Mouse (Mus musculus) lung, postnatal 25 days (tissue): ENCODE data around the gene Tagap.
A peak's percentile ranks its signal among the peaks of the same experiment; 100 is the strongest.

Source experiments
- DNase-seq: peaks from one replicate; pipeline ENCODE4 v3.0.0; 2022; ENCODE audit warnings: low spot score

The Tagap gene

DNA sequence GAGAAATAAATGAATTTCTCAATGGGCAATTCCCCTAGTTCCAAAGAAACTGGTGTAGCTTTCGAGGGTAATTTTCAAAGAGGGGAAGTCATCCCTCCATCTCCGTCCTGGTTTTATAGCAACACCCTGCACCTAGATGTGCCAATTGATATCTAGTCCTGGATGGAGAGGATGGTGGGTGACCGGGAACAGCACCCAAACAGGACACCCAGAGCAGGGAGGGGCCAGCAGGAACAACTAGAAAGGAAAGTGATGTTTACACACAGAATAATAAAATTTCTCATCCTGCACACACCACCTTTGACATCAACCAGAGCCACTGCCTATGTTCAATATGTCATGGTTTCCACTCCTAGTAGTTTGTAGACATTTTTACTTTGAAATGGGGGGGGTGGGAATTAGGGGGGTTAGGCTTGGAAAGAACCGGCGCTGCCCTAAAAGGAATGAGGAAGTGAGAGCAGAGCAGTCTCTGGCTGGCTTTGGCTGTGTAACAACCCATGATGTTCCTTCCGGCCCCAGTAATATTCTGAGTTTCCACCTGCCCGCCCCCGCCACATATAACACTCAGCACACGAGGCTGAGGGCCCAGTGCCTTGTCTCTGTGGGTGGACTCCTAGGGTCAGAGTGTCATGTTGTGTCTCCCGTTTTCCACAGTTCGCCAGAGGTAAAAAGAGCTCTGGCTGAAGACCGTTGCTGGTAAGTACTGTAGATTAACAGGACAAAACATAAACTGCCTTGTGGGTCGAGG is at the start of gene Tagap:
TSS of gene Tagap (plus strand) at position 588 of the 748 bp plus-strand sequence.
- DNase-seq: peak; percentile 61

- no peak for DNase-seq
These were observed 49.3 kb upstream of the Tagap start for GRCm38 (mm10) chr17:7876541-7876940.

DNA sequence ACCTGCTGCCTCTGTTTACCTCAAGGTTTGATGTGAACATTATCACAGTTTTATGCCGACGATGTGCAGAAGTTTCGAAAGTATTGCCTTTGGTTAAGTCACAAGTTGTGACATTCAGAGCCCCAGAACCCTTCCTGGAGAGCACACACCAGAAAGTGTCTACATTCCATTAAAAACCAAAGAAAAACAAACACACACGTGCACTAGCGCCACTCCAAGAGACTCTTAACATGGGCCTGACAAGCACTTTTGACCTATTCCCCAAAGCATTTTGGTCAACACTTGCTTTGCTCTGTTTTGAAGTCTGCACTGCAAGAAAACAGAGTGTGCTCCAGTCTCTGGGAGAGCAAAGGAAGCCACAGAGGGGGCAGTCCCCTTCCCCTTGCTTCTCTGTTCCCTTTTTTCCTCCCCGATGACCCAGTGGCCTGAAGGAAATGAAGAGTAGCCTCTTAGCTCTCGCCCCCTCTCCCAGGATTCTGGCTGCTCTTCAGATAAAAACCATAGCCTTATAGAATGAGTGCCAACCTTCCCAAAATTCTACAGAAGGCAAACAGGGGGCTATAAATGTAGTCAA is 48.5 kb upstream of the Tagap start:
- DNase-seq: no peak

DNA sequence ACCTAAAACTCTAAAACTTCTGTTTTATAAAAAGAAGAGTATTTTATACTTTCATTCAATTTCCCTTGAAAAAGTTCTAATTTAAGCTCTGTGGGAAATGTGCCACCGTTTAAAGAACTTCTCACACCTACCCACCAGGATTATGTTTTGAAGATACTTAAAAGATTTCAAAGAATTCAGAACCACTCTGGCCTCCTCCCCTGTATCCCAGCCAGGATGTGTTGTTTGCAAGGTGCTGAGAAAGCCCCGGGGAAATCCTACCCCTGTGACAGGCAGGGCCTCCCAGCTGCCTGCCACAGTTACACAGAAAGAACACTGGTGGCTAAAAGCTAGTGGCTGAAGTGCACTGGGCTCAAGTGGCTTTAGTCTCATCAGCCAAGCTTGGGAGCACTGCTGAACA is 47.9 kb upstream of the Tagap start:
- DNase-seq: no peak

DNA sequence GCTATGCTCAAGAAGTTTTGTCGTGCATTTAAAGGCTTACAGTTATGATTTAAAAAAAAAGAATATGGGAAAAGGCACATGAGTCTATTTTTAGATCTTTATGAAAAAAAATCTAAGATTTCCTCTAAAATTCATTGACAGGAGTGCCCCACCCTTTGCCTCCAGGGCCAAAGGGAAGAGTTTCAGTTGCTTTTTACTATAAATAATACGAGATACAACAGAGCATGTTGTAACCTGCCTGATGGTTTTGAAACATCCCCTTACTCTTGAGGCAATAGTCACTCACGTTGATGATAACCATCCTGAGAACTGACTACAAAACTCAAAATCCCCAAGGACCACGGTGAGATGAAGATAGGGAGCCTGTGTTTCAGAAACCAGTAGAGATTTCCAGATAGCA is 46.3 kb upstream of the Tagap start:
- no peak for DNase-seq

DNA sequence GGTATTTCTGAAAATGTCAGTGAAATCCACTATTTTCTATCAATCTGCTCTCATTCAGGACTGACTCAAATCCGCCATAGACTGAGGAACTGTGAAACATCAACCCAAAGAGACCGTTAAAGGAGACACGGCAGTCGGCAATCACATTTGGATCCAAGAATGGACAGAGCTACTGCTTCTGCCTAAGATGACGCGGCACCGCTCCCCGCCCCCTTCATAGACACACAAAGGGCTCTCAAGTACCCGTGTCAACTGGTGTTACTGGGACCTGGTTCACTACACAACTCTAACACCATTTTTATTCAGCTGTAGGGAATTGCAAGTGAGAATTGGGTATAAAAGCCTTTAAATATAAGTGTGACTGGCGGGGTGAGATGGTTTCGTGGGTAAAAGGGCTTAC is 42.7 kb upstream of the Tagap start:
- no peak for DNase-seq

DNA sequence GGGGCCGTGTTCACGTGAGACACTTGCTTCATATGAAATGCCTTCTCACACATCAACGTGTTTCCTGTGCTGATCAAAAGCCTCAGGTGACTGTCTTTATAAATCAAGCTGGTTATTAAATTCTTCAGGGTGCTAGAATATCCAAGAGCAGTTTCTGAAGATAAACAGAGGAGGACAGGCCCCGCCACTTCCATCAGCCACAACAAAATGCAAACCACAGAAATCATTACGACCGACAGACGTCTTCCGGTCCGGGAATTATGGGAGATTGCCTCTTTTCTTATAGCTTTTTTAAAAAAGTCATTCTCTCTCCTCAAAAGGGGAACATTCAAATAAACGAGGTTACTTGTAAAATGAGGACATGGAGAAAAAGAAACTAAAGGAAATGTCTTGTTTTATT is 41.2 kb upstream of the Tagap start:
- DNase-seq: no peak

- DNase-seq: no peak
These were observed 38.6 kb upstream of the Tagap start for GRCm38 (mm10) chr17:7887071-7887815.

DNA sequence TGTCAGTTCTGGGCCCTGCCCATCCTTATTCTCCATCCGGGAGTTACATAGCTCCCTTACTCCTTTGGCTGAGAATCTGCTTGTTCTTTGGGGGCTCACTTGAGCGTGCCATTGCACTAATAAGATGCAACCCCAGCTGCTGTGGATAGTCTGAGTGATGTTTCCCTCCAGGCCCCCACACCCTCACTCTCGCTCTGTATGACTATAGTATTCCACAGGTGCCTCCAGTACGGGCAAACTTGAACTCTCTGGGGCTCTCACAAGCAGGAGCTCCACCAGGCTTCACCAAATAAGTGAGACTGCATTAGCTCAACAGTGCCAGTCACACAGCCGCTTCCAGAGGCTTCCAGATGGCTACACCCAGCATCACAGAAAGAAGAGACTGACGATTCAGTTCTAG is 37.5 kb upstream of the Tagap start:
- no peak for DNase-seq

DNA sequence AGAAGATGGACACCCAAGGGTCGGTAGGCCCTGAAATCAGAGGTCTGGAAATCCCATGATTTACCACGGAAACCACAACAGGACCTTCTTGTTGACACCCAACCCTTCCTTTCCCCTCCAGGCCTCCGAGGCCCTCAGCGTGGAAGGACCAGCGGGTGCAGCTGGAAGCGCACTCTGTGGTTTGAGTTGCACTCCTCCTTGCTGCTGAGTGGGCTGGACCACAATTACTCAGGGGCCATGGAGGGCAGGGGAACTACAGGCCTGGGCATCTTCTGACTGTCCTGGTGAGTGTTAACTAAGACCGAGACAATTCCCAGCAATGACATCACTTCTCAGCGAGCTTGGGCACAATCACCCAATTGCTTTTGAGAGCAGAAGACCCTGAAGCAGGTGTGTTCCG is 36.8 kb upstream of the Tagap start:
- DNase-seq: no peak

- peak; percentile 53 for DNase-seq
These were observed 33.1 kb upstream of the Tagap start for GRCm38 (mm10) chr17:7892676-7893075.

GRCm38 (mm10) chr17:7894094-7894493 is 31.7 kb upstream of the Tagap start:
- no peak for DNase-seq

DNA sequence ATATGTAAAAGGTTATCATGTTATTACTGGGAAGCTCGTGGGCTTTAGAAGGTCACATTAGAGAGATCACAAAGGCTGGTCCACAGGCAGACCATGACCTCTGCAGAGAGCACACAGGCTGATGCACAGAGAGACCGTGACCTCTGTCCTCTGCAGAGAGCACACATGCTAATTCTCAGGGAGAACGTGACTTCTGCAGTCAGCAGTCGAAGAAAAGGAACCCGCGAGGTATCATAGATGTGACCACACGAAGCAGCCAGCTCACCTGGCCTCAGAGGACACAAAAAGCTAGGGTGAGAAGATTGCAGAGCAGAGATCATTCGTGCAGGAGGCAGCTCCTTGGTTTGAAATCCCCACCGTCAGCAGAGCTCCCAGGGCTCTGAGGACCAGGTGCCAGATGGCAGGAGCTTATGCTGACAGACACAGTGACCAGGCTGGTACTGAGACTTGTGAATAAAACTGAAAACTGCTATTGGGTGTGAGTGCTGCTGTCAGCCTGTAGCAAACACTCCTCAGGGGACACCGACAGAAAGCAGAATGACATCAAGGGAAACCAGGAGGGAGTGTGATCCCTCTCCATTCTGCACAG is 29.7 kb upstream of the Tagap start:
- DNase-seq: no peak

DNA sequence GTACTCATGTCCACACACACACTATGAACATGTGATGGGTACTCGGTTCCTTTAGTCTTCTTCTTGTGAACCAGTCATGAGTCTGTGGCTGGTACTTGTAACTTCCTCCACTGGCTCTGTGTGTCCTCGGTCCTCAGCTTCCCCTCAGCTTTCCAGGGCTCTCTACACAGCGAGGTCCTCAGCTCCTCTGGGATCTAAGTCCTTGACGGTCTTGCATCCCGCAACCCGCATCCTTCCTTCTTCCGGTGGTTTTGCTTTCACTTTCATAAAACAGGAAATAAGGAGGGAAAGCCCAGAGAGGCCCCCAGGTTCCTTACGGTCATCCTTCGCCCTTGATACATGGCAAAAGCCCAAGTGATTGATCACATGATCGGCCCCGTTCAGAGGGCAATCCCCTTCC is 28.7 kb upstream of the Tagap start:
- no peak for DNase-seq

DNA sequence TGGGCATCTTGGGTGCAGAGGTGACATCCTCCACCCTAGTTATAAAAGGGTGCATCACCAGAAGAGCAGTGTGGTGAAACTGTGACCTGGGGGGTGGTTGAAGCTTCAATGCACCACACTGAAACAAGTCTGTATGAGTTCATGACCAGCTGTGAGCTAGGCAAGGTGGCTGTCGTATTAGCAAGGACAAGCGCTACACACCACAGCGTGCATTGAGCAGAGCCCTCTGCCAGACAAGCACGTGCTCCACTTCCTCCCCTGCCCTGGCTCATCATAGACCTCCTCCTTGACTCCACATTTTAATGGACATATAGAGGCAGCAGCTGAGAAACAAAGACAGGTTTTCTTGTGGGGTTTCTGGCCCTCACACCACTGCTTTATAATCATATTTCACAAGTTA is 28.0 kb upstream of the Tagap start:
- DNase-seq: no peak

DNA sequence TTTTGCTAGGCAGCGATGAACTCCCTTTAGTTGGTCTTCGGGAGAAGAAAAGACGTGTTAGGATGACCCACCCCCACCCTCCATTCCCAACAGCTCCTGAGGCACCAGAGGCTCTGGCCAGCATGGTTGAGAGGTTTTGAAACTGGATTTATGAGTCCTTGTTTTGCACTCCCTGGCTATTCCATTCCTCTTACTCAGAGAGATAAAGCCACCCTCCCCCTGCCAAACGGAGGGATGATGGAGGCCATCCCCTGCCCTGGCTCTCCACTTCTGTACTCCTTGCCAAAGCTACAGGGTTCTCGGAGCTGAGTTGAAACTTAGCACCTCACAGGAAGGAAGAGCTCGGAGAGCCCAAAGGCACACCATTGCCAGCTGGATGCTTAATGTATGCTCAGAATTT is 26.6 kb upstream of the Tagap start:
- no peak for DNase-seq

DNA sequence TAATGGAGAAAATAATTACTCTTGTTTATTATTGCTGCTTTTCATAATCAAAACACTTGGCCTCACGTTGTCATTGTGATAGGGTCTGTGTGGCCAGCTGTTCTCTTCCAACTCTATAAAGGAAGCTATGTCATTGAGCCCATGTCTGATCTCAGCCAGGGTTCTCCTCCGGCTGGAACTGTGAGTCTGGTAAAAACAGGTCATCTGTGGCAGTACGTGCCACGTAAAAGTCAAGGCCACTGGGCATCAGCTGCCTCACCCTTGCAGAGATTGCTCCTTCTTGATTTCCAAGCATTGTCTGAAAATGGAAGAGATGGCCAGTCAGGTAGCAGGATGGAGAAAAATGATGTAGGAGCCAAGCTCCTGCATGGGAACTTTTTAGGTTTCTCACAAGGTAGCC is 25.8 kb upstream of the Tagap start:
- no peak for DNase-seq

DNA sequence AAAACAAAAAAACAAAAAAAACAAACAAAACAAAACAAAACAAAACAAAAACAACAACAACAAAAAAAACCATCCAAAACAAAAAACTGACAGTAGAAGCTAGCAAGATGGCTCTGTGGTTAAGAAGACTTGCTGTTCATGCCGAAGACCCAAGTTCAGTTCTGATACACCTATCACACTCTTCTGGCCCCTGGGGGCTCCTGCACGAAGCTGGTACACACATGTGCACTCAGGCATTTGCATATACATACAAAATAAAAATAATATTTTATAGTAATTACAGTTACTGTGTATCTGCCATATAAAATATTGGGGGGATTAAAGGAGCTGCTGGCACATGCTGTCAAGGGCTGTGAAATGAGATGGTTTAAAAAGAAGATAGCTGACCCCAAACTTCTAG is 24.3 kb upstream of the Tagap start:
- no peak for DNase-seq

GRCm38 (mm10) chr17:7902362-7902761 is 23.4 kb upstream of the Tagap start:
- DNase-seq: peak; percentile 55

DNA sequence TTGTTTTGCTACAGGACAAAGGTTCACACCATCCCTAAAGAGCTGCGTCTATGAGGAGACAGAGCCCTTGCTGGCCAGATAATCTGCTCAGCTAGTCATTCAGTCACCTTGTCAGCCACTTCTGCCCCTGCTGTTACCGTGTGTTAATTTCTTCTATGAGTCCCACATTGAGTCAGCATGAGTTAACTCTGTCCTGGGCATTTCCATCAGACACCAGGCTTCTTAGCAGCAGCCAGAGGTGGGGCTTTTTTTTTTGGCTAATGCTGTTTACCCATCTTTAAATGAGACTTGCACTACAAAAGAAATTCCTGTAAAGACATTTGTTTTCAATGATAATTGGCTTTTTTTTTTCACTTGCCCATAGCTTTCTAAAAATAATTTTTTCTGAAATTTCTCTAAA is 20.8 kb upstream of the Tagap start:
- DNase-seq: no peak

DNA sequence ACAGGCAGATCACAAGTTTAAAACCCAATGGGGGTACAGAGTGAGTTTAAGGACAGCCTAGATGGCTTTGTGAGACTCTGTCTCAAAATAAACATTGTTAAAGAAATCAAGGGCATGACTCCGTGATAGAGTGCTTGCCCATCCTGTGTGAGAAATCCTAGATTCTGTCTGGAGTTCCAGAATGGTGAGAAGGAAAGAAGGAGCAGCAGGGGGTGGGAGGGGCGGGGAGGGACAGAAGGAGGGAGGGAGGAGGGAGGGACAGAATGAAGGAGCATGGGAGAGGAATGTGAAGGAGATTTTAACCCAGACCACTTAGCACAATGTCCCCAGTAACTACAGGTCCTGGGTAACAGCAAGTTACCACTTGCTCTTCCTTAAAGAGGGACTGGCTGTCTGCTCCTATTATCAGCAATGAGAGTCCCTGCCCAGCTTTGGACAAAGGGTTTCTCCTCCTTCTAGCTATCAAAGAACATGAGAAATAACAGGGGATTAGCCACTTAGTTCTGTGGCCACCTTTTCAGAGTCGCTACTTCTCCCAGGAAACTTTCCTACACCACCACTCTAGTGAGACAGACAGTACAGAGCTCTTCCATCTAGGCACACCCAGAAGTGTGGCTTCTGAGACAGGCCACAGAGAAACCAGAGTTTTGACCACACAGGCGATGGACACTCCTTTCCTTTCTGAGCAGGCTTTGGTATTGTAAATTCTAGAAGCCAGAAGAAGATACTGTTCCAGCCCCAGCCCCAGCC is 19.7 kb upstream of the Tagap start:
- no peak for DNase-seq

GRCm38 (mm10) chr17:7914596-7915227 is 11.1 kb upstream of the Tagap start:
- no peak for DNase-seq
